Mouse (Mus musculus) cerebral cortex, adult 2 months (tissue): Measurements from ENCODE around the gene Fgl2.

ENCODE experiments used
- WGBS: fragments of 180-500 bp; shearing (Covaris S2); methylation state at CpG from one replicate; pipeline ENCODE4 v1.1.7; 2018; 5-methylcytosine and 5-hydroxymethylcytosine counted together

The Fgl2 gene

GRCm38 (mm10) chr5:21372493-21373179 is at the start of gene Fgl2:
TSS of gene Fgl2 (plus strand) at chr5:21372642.
- 6% methylated on average over 31 of the region's 31 CpGs for WGBS

DNA sequence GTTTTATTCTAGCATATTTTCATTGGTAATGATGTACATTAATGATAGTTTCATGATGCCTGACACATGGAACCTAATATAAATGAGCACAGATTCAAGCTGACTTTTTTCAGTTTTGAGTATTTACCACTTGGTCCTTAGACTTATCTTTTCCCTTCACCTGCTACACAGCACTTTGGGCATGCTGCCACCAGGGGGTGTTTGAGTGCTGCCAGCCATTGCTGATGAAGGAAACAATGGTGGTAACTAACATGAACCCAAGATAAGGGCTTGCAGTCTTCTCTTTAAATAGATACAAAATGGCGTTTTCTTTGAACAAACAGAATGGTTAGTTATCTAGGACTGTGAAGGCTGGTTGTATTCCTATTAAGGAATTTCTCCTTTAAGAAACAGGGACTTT is 45.9 kb upstream of the Fgl2 start:
- 51% methylated on average over 1 of the region's 1 CpGs for WGBS

GRCm38 (mm10) chr5:21328560-21328959 is 43.9 kb upstream of the Fgl2 start:
- 43% methylated on average over 1 of the region's 1 CpGs for WGBS

DNA sequence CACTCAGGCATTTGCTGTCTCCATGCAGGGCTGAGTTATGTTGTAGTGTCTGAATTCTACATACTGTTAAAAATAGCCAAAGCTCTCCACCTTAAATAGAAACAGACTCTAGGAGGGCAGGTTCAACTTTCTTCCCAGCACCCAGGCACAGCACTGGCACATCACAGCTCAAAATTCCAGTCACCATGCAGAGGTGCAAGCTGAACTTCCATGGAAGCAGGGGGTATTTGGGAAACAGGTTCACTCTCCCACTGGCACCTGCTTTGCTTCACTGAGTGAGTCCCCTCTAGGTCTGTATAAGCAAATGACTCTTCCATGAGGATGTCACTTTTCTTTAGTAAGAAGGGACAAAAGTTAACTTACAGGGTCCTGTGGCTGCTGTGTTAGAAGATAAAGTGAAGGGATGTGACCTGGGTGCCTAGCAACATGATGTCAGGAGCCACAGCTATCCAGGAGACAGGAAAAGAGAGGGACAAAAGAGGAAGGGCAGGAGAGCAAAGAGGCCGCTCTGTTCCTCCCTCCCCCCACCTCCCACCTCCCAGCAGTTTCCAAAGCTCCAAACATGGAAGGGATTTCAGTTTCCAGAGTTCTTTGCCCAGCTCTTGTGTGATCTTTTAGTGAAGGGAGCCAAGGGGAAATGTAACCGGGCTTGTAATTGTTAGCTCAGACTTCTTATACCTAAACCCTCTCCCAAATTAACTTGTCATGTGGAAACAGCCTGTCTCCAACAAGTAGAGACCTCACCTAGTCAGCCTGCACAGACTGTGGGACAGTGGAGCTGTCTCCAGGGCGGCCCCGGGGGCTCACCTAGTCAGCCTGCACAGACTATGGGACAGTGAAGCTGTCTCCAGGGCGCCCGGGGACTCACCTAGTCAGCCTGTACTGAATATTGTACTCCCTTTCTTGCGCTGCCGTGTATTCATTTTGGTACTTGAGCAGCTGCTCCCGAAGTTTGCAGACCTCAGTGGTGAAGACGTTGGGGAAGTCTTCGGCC is 42.5 kb upstream of the Fgl2 start:
- 48% methylated on average over 11 of the region's 11 CpGs for WGBS

- WGBS, result 51% methylated on average over 5 of the region's 5 CpGs
Measured at GRCm38 (mm10) chr5:21331656-21332055, 40.8 kb upstream of the Fgl2 start.

- WGBS, result 71% methylated on average over 1 of the region's 1 CpGs
Measured at GRCm38 (mm10) chr5:21332119-21332518, 40.3 kb upstream of the Fgl2 start.

- WGBS, result 77% methylated on average over 7 of the region's 7 CpGs
Measured at GRCm38 (mm10) chr5:21348366-21348765, 24.1 kb upstream of the Fgl2 start.

GRCm38 (mm10) chr5:21358648-21359047 is 13.8 kb upstream of the Fgl2 start:
- 71% methylated on average over 3 of the region's 3 CpGs for WGBS

GRCm38 (mm10) chr5:21363343-21363742 is 9.1 kb upstream of the Fgl2 start:
- 91% methylated on average over 3 of the region's 3 CpGs for WGBS

GRCm38 (mm10) chr5:21366338-21367053 is 5.9 kb upstream of the Fgl2 start:
- 70% methylated on average over 4 of the region's 4 CpGs for WGBS

DNA sequence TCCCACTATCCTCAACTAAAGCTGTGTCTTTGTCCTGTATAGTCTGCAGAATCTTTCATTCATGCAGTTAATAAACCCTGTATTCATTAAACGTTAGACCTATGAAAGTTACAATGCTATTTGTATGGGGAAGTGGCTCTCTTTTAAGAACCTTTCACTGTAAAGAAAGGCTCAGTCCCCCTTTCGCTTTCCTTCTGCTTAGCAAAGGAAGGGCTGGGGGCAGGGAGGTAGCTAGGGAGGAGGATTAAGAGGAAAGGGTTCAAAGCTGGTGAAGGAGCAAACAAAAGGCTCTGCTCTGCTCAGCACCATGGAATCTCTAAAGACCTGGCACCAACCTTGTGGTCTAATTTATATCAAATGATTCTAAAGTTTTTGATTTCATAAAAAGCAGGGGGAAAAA is 4.9 kb upstream of the Fgl2 start:
- 65% methylated on average over 2 of the region's 2 CpGs for WGBS

- WGBS, result 93% methylated on average over 5 of the region's 5 CpGs
Measured at GRCm38 (mm10) chr5:21370218-21370947, 2.1 kb upstream of the Fgl2 start.

GRCm38 (mm10) chr5:21371920-21372319 is 522 bp upstream of the Fgl2 start:
- WGBS, result 43% methylated on average over 5 of the region's 5 CpGs

GRCm38 (mm10) chr5:21373180-21373518 is 707 bp downstream of the Fgl2 start:
- 64% methylated on average over 7 of the region's 7 CpGs for whole genome bisulfite sequencing

- WGBS, result 91% methylated on average over 4 of the region's 4 CpGs
Measured at GRCm38 (mm10) chr5:21376935-21377334, 4.5 kb downstream of the Fgl2 start.

DNA sequence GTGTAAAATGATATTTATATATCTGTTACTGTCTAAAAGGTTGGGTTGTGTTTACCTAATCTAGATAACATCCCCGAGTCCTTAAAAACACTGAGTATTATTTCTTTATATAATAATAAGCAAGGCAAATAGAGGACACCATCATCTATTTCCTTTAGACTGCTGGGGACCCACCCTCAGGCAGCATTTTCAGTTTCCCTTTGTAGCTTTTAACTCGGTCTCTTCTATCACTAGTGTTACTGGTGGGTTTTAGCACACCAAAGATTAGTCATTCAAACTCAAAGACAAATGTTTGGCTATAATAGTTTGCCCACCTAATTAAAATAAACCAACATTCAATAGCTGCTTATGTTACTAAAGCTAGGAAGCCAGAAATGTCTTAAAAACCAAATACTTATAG is 6.0 kb downstream of the Fgl2 start:
- 85% methylated on average over 2 of the region's 2 CpGs for WGBS

GRCm38 (mm10) chr5:21381986-21382385 is 9.5 kb downstream of the Fgl2 start:
- WGBS, result 78% methylated on average over 6 of the region's 6 CpGs

DNA sequence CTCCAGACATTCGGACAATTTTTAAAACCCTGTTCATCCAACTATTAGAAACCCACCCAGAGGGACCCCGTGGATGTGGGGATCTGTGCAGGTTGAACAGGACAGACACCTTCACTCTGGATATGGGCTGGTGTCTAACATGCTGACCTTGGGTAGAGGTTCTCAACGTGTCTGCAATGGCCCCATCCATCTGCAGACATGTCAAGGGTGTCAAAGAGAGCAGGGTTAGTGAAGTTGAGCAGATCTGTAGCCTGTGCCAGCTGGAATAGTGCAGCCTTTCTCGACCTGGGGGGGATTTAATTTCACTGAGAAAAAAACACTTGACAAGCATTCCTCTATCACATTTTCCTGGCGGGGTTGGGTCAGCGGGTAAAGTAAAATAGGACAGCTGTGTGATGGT is 10.2 kb downstream of the Fgl2 start:
- 79% methylated on average over 6 of the region's 6 CpGs for WGBS

DNA sequence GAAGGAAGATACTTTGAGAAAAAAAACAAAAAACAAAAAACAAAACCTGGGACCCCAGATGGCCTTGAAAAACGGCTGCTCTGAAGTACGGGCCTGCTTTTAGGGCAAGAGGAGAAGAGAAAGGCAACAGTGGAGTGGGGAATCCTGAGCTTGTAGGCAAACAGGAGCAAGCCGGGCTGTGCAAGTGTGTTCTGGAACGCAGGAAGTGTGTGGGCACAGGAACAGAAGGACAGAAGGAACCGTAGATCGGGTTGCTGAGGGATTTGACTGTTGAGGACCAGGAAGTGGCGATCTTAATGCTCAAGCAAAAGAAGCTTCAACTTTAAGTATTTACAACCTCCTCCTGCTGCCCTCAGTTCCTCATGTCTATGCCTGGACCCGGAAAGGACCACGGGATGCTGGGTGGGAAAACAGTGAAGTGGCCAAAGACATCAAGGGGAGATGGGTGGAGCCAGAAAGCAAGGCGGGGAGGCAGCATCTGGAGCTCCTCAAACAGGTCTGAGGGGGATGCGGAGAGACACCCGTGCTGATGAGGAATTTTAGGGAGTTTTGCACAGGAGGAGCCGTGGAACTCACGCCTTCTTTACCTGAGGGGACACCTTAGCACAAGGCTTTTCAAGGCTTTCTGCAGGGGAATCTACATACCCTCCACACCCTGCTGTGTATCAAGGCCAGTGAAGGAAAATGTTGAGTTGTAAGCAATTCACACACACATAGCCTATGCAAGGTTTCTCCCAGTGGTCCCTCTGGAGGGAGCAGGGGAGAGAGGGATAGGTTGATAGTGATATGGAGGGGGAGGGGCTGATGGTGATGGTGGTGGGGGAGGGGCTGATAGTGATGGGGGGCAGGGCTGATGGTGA is 11.2 kb downstream of the Fgl2 start:
- WGBS, result 48% methylated on average over 14 of the region's 14 CpGs

- 81% methylated on average over 13 of the region's 13 CpGs for WGBS
Measured at GRCm38 (mm10) chr5:21384252-21384960, 12.0 kb downstream of the Fgl2 start.
